Mouse (Mus musculus) induced T-regulatory cell, adult 2 months (primary cell): ENCODE data around the gene Agmat.

Experiments
- DNase-seq: peaks from one replicate; pipeline ENCODE4 v3.0.0-alpha.2; 2012; ENCODE audit warnings: low read depth

Agmat gene

GRCm38 (mm10) chr4:141746578-141747346, at the start of gene Agmat:
Agmat (plus strand) TSS chr4:141746672.
- no peak for DNase-seq

DNA sequence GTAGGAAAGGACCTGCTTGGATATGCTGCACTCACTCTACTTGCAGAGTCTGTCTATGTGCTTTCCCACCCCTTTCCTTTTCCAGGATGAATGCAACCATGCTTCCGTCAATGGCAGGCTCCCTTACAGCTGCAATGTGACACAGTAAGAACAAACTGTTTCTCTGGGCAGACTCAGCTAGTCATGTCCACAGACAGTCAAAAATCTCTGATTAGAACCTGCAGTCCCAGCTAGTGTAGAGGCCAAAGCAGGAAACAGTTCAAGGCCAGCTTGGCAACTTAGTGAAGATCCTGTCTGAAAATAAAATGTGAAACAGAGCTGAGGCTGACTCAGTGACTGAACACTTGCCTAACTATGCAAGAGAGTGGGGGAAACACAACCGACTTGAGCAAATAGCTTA, 41.8 kb upstream of the Agmat start:
- DNase-seq: no peak

- DNase-seq: no peak
Observed at GRCm38 (mm10) chr4:141705331-141705730, 41.1 kb upstream of the Agmat start.

DNA sequence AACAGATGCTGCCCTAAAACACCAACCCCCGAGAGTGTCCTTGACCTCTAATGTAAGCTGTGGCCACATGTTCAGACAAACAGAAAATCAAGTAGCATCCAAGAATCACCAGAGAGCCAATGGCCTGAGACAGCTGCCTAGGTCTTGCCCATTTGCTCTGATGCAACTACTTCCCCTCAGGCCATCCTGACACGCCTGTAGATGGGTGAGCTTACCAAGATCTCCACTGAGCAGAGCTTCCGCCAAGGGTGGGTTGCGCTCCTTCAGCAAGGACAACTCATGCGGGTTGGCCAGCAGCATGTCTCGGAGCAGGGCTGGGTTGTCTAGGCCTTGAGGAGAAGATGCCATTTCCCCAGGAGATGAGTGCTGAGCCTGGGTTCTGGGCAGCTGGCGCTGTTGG, 38.5 kb upstream of the Agmat start:
- no peak for DNase-seq

GRCm38 (mm10) chr4:141708971-141709370, 37.5 kb upstream of the Agmat start:
- DNase-seq: no peak

GRCm38 (mm10) chr4:141711250-141711649, 35.2 kb upstream of the Agmat start:
- DNase-seq: no peak

DNA sequence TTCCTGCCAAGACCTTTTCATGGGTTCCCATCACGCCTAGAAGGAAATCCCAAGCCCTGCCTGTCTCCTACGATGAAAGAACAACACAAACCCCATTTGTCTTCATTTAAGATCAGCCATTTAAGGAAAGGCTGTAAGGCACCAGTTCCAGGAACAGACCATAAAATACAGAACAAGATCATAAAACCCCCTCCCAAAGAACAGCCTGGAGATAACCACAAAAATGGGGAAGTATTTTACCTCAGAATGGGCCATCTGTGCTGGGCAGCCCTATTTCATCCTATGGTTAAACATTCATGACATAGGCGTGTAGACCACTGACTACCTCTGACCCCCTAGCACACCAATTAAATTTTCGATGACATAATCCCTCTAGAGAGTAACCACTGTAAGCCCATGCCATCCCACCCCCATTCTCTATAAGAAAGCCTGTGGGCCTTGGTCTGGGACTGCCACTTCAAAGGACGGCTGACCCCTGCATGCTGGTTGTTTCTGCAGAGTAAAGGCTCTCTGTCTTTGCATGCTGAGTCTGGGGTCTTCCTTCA, 32.8 kb upstream of the Agmat start:
- no peak for DNase-seq

- DNase-seq: no peak
Observed at GRCm38 (mm10) chr4:141715027-141715426, 31.4 kb upstream of the Agmat start.

DNA sequence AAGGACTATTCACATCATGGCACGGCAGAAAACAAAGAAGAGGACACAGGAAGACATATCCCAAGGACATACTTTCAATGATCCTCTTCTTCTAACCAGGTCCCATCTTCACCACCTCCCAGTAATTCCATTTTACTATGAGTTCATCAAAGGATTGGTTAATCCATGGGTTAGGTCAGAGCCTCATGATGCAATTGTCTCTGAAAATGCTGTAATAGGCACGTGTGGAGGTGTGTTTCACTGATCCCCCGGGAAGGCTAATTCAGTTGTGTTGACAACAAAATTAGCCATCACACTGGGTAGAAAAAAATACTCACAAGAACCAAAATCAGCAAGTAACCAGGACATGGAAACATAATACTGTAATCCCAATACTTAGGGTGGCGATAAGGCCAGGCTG, 28.8 kb upstream of the Agmat start:
- DNase-seq: no peak

GRCm38 (mm10) chr4:141719304-141719703, 27.2 kb upstream of the Agmat start:
- DNase-seq: no peak

GRCm38 (mm10) chr4:141720761-141721523, 25.5 kb upstream of the Agmat start:
- DNase-seq: peak; percentile 59

GRCm38 (mm10) chr4:141721961-141722360, 24.5 kb upstream of the Agmat start:
- peak; percentile 26 for DNase-seq

DNA sequence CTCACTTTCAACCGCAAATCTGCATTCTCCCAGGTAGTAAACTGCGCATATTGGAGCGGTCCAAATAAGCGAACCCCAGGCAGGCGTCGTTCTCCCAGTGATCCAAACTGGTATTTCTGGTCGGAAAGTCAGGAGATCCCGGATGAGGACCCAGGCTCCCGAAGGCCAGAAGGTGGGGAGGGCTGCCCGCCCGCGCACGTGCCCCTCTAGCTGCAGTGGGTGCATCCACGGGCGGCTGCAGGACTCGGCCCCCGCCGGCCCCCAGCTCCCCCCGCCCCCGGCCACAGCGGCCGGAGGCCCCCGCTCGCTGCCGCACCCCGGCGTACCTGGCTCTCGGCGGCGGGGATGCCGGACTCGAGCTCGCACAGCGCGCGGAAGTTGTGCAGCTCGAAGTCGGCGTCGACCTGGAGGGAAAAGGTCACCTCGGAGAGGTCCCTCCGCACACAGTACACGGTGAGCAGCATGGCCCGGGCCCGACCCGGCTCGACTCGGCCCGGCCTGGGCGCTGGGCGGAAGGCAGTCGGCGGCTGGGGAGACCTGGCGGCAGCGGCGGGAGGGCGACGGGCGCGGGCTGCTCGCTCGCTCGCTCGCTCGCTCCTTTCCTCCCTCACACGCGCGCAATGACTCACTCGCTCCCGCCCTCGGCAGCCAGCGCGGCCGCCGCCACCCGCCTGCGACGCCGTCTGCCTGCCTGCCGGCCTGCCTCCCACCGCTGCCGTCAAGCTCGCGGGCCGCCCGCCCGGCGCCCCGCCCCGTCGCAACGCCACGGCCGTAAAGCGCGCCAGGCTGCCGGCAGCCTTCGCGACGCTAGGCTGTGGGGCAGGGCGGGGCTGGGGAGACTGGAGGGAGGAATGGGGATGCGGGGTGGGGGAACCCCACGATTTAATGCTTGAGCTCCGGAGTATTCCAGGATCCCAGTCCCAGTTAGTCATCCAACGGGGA, 23.5 kb upstream of the Agmat start, which contains the start of gene Ddi2:
Ddi2 (minus strand) TSS at position 689 of the 942 bp plus-strand sequence.
- DNase-seq: peak; percentile 93

GRCm38 (mm10) chr4:141723673-141724068, 22.8 kb upstream of the Agmat start:
- DNase-seq: no peak

DNA sequence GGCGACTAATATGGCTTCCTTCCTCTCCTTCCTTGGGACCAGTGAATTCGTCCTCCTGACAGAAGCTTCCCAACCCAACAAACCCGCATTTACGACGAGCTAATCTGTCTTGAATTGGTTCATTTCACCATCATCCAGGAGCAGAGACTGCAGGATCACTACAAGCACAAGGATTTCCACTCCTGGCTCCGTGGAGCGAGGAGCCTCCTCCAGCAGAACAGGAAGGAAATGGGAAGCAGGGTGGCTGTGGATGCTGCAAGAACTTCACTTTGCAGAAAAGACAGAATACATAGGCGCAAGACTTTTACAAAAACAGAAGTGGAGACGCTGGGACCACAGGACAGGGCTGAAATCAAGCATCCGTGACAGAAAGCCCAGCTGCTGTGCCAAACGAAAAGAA, 21.9 kb upstream of the Agmat start:
- no peak for DNase-seq

- DNase-seq: no peak
Observed at GRCm38 (mm10) chr4:141725277-141725676, 21.2 kb upstream of the Agmat start.

- no peak for DNase-seq
Observed at GRCm38 (mm10) chr4:141725738-141726137, 20.7 kb upstream of the Agmat start.

DNA sequence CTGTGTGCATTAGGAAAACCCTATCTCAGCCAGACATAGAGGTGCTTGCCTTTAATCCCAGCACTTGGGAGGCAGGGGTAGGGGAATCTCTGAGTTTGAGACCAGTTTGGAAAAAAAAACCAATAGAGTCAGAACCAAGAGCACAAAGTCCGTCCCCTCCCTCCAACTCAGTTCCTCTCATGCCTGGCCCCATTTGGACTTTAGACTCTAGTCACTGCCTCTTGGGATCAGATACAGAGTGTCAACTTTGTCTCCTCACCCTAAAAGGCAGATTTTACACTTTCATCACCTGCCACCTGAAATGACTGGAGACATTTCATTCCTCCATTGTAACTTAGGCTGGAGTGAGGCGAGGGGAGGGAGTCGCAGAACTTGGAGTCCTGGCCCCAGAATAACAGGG, 17.2 kb upstream of the Agmat start:
- no peak for DNase-seq

DNA sequence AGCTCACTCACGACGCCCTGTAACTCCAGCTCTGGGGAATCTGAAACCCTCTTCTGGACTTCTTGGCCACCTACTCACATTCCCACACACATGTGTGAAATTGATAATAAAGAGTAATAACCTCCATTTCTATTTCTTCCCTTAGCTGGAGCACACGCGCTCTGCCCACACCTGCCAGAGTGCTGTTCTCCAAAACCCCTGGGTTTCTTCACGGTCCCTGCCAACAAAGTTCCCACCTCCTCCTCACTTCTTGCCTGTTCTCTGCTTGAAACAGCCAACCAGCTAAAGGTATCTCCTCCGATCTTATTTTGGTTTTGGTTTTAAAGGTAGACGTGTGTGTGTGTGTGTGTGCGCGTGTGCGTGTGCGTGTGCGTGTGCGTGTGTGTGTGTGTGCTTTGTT, 16.1 kb upstream of the Agmat start:
- no peak for DNase-seq

GRCm38 (mm10) chr4:141731766-141732165, 14.7 kb upstream of the Agmat start:
- no peak for DNase-seq

DNA sequence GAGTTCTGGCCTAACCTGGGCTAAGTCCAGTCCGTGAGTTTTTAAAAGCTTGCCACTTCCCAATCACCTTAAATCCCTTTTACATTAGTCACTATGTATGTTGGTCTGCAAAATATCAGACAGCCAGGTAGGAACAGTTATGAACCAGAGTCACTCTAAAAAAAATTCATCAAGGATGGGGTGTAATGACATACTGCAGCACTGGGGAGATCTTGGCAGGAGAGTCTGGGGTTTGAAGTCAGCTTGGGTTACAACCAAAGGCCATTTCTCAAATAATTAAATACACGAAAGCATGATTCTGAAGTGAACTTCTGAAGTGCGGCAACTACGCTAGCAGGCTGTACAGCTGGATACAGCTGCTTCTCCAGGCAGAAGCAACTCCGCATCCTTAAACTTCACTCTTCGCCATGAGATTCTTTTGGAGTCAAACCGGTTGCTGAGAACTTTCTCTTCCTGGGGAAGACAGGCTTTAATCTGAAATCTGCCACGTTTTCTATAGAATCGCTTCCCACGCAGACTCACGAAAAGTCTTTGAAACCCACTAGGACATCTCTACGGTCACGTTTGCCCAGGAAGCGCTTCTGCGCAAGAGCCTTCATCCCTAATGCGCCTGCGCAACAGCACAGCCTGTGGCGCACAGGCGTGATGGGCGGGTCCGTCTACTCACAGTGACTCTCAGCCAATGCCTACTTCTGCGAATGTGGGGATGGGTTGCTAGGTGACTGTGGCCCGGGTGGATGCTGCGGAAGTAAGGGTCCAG, 11.8 kb upstream of the Agmat start:
- peak; percentile 97 for DNase-seq
